Mouse (Mus musculus) liver, embryonic 14.5 days (tissue): ENCODE data around the gene Tmem121.

Source experiments
- CTCF ChIP-seq: IDR thresholded peaks from 2 replicates; pipeline ENCODE4 v1.5.1; 2016; ENCODE audit warnings: antibody characterized with exemption, low read depth, control low read depth
- EP300 ChIP-seq: IDR thresholded peaks from 2 replicates; pipeline ENCODE4 v1.6.1; 2016; ENCODE audit warnings: antibody characterized with exemption, low read depth

DNA sequence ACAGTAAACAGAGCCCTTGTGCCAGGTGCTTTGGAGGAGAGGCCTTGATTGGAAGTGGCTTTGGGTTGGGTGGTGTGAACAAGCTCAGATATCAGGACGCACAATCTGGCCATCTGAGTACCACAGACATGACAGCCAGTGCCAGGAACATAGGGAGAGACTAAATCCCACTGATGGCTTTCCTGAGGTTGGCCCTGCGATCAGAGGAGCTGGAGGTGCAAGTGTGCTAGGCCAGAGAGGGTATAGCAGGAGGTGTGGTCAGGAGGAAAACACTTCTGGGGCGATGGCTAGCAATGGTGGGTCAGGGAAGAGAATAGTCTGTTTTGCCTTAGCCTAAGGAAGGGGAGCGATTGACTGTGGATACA, 1.3 kb downstream of the Tmem121 start:
- TF ChIP-seq CTCF (no peak), EP300 (no peak)
